Mouse (Mus musculus) kidney, postnatal 14 days (tissue): ENCODE data around the gene Smim15.

Experiments used
- DNase-seq: peaks from one replicate; pipeline ENCODE4 v3.0.0; 2022; ENCODE audit warnings: mixed read lengths

Smim15 gene

GRCm38 (mm10) chr13:108063374-108064134, 19.3 kb downstream of the Smim15 start:
- DNase-seq: no peak

GRCm38 (mm10) chr13:108064331-108064730, 20.1 kb downstream of the Smim15 start:
- no peak for DNase-seq

- no peak for DNase-seq
Measured at GRCm38 (mm10) chr13:108066021-108066420, 21.8 kb downstream of the Smim15 start.

- DNase-seq: no peak
Measured at GRCm38 (mm10) chr13:108069151-108069550, 24.9 kb downstream of the Smim15 start.

- DNase-seq: no peak
Measured at GRCm38 (mm10) chr13:108070171-108070570, 25.9 kb downstream of the Smim15 start.

GRCm38 (mm10) chr13:108077476-108077875, 33.2 kb downstream of the Smim15 start:
- DNase-seq: no peak

- no peak for DNase-seq
Measured at GRCm38 (mm10) chr13:108077901-108078300, 33.7 kb downstream of the Smim15 start.

GRCm38 (mm10) chr13:108084086-108084485, 39.8 kb downstream of the Smim15 start:
- no peak for DNase-seq

GRCm38 (mm10) chr13:108086036-108086435, 41.8 kb downstream of the Smim15 start:
- no peak for DNase-seq

- DNase-seq: no peak
Measured at GRCm38 (mm10) chr13:108086724-108087123, 42.5 kb downstream of the Smim15 start.

- DNase-seq: no peak
Measured at GRCm38 (mm10) chr13:108092290-108092689, 48.0 kb downstream of the Smim15 start.

GRCm38 (mm10) chr13:108094681-108095080, 50.4 kb downstream of the Smim15 start:
- DNase-seq: no peak

GRCm38 (mm10) chr13:108095617-108096016, 51.4 kb downstream of the Smim15 start:
- peak; percentile 5 for DNase-seq

GRCm38 (mm10) chr13:108096446-108096845, 52.2 kb downstream of the Smim15 start:
- no peak for DNase-seq
